Mouse (Mus musculus): ENCODE measurements around the gene Dner.

DNA sequence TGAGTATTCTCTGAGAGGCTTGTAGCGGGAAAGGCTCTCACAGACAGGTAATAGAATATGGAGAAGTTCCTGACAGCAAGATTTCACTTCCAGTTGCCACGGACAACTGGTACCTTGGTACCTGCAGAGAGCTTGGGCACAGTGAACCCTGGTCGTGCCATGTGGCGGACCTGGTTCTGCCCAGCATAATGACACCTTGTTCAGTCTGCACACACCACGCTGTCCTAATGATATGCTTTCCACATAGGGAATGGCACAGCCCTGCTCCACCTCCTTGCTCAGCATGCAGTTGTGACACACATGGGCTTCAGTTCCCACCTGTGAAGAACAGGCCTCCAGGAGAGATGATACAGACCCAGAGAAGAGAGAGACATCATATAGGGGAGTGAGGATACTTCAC lies 253.0 kb downstream of the Dner start:
- TF ChIP-seq CTCF (IDR thresholded peaks at IDR 0.05; ENCODE audit: low read depth) (no peak), EP300 (IDR thresholded peaks at IDR 0.05; ENCODE audit: low read depth) (no peak)
